Mouse (Mus musculus) ES-Bruce4 (cell line): Measurements from ENCODE around the gene Fgfr2.

ENCODE experiments used
- CTCF ChIP-seq: IDR thresholded peaks from one replicate; pipeline ENCODE4 v1.8.1; 2011; ENCODE audit warnings: low read depth, low read length
- POLR2A ChIP-seq: IDR thresholded peaks from one replicate; pipeline ENCODE4 v1.8.1; 2011; ENCODE audit warnings: low read length; ENCODE audit not compliant: insufficient read depth

DNA sequence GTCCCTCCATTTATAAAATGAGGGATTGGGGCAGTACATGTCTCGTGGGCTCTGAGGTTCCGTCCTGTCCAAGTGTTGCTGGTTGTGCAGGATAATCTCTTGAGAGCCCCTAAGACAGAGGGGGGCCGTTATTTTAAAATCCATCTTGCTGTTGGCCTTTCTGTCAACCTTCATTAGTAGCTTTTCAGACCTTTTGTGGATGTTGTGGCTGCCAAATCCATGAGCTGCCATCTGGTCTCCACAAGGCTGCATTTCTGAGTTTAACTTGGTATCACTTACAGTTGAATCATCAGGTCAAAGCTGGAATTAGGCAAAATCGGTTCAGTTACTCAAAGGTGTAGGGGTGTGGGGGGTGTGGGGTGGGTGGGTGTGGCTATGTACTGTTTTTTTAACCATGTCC is 2569.8 kb downstream of the Fgfr2 start:
- TF ChIP-seq POLR2A (no peak), CTCF (no peak)
